Mouse (Mus musculus) adrenal gland, adult 8-10 months (tissue): ENCODE data around the gene Pgm2l1. TPM values are rescaled to one million over a fixed set of nuclear protein-coding genes. Genes with fewer than 3 reads are reported as not detected.

Source experiments
- DNase-seq: peaks from one replicate; pipeline ENCODE4 v3.0.0; 2022
- total RNA-seq, 4 experiments: library from RNA; stranded (reverse); gene quantifications; 2 replicates each; pipeline ENCODE4 v1.2.4; 2022

The Pgm2l1 gene
- 1 to 10 TPM; 5.5 to 6.8 (median 6.3) TPM for total RNA-seq

- DNase-seq, result peak; percentile 95
Measured at GRCm38 (mm10) chr7:100227158-100227875, at the start of gene Pgm2l1. Gene Pgm2l1, plus strand, starts transcription at chr7:100227394.

- DNase-seq, result peak; percentile 31
Measured at GRCm38 (mm10) chr7:100178016-100178890, 48.9 kb upstream of the Pgm2l1 start.

GRCm38 (mm10) chr7:100178891-100179233, 48.3 kb upstream of the Pgm2l1 start:
- DNase-seq, result no peak

GRCm38 (mm10) chr7:100179394-100179793, 47.8 kb upstream of the Pgm2l1 start:
- no peak for DNase-seq

- no peak for DNase-seq
Measured at GRCm38 (mm10) chr7:100179836-100180407, 47.3 kb upstream of the Pgm2l1 start.

GRCm38 (mm10) chr7:100181176-100181575, 46.0 kb upstream of the Pgm2l1 start:
- DNase-seq, result no peak

- DNase-seq, result no peak
Measured at GRCm38 (mm10) chr7:100181614-100182013, 45.6 kb upstream of the Pgm2l1 start.

- no peak for DNase-seq
Measured at GRCm38 (mm10) chr7:100182388-100182787, 44.8 kb upstream of the Pgm2l1 start.

- DNase-seq, result no peak
Measured at GRCm38 (mm10) chr7:100187601-100188000, 39.6 kb upstream of the Pgm2l1 start.

- DNase-seq, result no peak
Measured at GRCm38 (mm10) chr7:100190167-100190566, 37.0 kb upstream of the Pgm2l1 start.

GRCm38 (mm10) chr7:100190778-100191177, 36.4 kb upstream of the Pgm2l1 start:
- no peak for DNase-seq

GRCm38 (mm10) chr7:100201191-100201590, 26.0 kb upstream of the Pgm2l1 start:
- DNase-seq, result no peak

GRCm38 (mm10) chr7:100203616-100204015, 23.6 kb upstream of the Pgm2l1 start:
- DNase-seq, result no peak

- DNase-seq, result no peak
Measured at GRCm38 (mm10) chr7:100204871-100205270, 22.3 kb upstream of the Pgm2l1 start.

GRCm38 (mm10) chr7:100206144-100206543, 21.1 kb upstream of the Pgm2l1 start:
- DNase-seq, result no peak

GRCm38 (mm10) chr7:100207886-100208285, 19.3 kb upstream of the Pgm2l1 start:
- no peak for DNase-seq

GRCm38 (mm10) chr7:100214310-100214709, 12.9 kb upstream of the Pgm2l1 start:
- DNase-seq, result no peak

- DNase-seq, result no peak
Measured at GRCm38 (mm10) chr7:100215116-100215732, 12.0 kb upstream of the Pgm2l1 start.

GRCm38 (mm10) chr7:100215976-100216375, 11.2 kb upstream of the Pgm2l1 start:
- no peak for DNase-seq

GRCm38 (mm10) chr7:100216601-100217565, 10.3 kb upstream of the Pgm2l1 start:
- DNase-seq, result no peak

GRCm38 (mm10) chr7:100227896-100228525, 817 bp downstream of the Pgm2l1 start:
- DNase-seq, result no peak
